Mouse (Mus musculus) midbrain, embryonic 14.5 days (tissue): ENCODE measurements around the gene Mrpl49. TPM values are rescaled to one million over a fixed set of nuclear protein-coding genes. Genes with fewer than 3 reads are reported as not detected.

Source experiments
- ATAC-seq: fragments of 200-750 bp; cut with Nextera tagmentation; 2 replicates; pipeline ENCODE4 v1.8.0; 2017; ENCODE audit warnings: moderate number of reproducible peaks, moderate library complexity; ENCODE audit not compliant: low FRiP score, low TSS enrichment
- DNase-seq: peaks from one replicate; pipeline ENCODE4 v3.0.0-alpha.2; 2015
- H3K27ac ChIP-seq: fragments of 300-500 bp; sonication (generic); replicated peaks from 2 replicates; pipeline ENCODE4 v1.5.1; 2014; ENCODE audit warnings: mild to moderate bottlenecking, low read depth, low read length, moderate library complexity
- H3K27me3 ChIP-seq: fragments of 300-500 bp; sonication (generic); 2 replicates; pipeline ENCODE4 v1.6.1; 2014; ENCODE audit warnings: low read length, control low read depth, mixed read lengths; ENCODE audit not compliant: control insufficient read depth, insufficient read depth
- H3K36me3 ChIP-seq: fragments of 300-500 bp; sonication (generic); 2 replicates; pipeline ENCODE4 v1.6.1; 2014; ENCODE audit warnings: low read length, control low read depth; ENCODE audit not compliant: control insufficient read depth, insufficient read depth
- H3K4me1 ChIP-seq: fragments of 300-500 bp; sonication (generic); 2 replicates; pipeline ENCODE4 v1.6.1; 2014; ENCODE audit warnings: mild to moderate bottlenecking, antibody characterized with exemption, low read length, control low read depth; ENCODE audit not compliant: control insufficient read depth, insufficient read depth
- H3K4me2 ChIP-seq: fragments of 300-500 bp; sonication (generic); 2 replicates; pipeline ENCODE4 v1.6.1; 2014; ENCODE audit warnings: mild to moderate bottlenecking, low read length, moderate library complexity
- H3K4me3 ChIP-seq: fragments of 300-500 bp; sonication (generic); replicated peaks from 2 replicates; pipeline ENCODE4 v1.5.1; 2014; ENCODE audit warnings: low read depth, low read length
- H3K9ac ChIP-seq: fragments of 300-500 bp; sonication (generic); replicated peaks from 2 replicates; pipeline ENCODE4 v1.6.1; 2014; ENCODE audit warnings: mild to moderate bottlenecking, low read length, moderate library complexity
- H3K9me3 ChIP-seq: fragments of 300-500 bp; sonication (generic); 2 replicates; pipeline ENCODE4 v1.6.1; 2016; ENCODE audit warnings: low read length, control low read depth, mixed read lengths; ENCODE audit not compliant: control insufficient read depth
- WGBS: fragments of 180-500 bp; shearing (Covaris S2); extraction: QIAGEN DNeasy Blood & Tissue Kit; methylation state at CpG from one replicate; pipeline ENCODE4 v1.1.7; 2014; 5-methylcytosine and 5-hydroxymethylcytosine counted together
- polyA plus RNA-seq: library from polyadenylated mRNA; unstranded; fragments of >200 nt; fragmentation: Nextera tagmentation; extraction: Ambion mirVana; gene quantifications from 2 replicates; pipeline ENCODE4 v1.2.1, GENCODE M21; 2014

Gene Mrpl49
- polyA plus RNA-seq, 1 experiment from 2014 or later, result 72.9 TPM

DNA sequence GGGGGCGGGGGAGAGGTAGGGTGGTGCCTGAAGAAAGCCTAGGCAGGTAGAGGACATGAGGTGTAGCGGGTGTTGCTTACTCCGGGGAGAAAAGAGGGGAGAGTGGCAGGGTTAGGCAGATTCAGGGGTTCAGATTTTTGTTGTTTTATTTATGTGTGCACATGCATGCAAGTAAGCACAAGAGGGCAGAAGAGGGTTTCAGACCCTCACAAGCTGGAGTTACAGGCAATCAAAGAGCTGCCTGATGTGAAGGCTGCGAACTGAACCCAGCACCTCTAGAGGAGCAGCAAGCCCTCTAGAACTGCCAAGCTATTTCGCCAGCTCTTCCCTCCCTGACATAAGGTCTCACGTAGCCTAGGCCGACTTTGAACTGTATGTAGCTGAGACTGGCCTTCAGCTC lies 41.1 kb downstream of the Mrpl49 start:
- H3K4me3 ChIP-seq, result no peak overlapping the region
- no peak overlapping the region for H3K4me2 ChIP-seq
- no peak for ATAC-seq
- H3K36me3 ChIP-seq, result no peaks in the 10 kb centered on the region
- H3K27me3 ChIP-seq, result peaks cover 7% of the 10 kb centered on the region; the same call in 1 of the 2 replicates
- H3K4me1 ChIP-seq, result no peaks in the 10 kb centered on the region
- H3K9ac ChIP-seq, result no peak overlapping the region
- no peak overlapping the region for H3K27ac ChIP-seq
- WGBS, result 41% methylated on average over 7 of the region's 7 CpGs
- H3K9me3 ChIP-seq, result no peaks in the 10 kb centered on the region
- peak; percentile 46 for DNase-seq

- H3K4me1 ChIP-seq, result no peaks in the 10 kb centered on the region
- no peaks in the 10 kb centered on the region for H3K36me3 ChIP-seq
- H3K4me3 ChIP-seq, result peak within 1 kb of the TSS; percentile 43
- 3% methylated on average over 40 of the region's 40 CpGs for WGBS
- H3K9ac ChIP-seq, result peak within 1 kb of the TSS; percentile 62
- peak within 1 kb of the TSS; percentile 81 for H3K4me2 ChIP-seq
- DNase-seq (peak; percentile 82), ATAC-seq (peak; percentile 68)
- H3K27ac ChIP-seq, result peak within 1 kb of the TSS; percentile 14; the same call in 1 of the 2 replicates
- no peaks in the 10 kb centered on the region for H3K9me3 ChIP-seq
- peaks cover 7% of the 10 kb centered on the region; the same call in 1 of the 2 replicates for H3K27me3 ChIP-seq
These were observed 41.9 kb downstream of the Mrpl49 start, which contains the start of gene Capn1 for GRCm38 (mm10) chr19:6015511-6016315. TSS of gene Capn1 (minus strand) at chr19:6015897.

DNA sequence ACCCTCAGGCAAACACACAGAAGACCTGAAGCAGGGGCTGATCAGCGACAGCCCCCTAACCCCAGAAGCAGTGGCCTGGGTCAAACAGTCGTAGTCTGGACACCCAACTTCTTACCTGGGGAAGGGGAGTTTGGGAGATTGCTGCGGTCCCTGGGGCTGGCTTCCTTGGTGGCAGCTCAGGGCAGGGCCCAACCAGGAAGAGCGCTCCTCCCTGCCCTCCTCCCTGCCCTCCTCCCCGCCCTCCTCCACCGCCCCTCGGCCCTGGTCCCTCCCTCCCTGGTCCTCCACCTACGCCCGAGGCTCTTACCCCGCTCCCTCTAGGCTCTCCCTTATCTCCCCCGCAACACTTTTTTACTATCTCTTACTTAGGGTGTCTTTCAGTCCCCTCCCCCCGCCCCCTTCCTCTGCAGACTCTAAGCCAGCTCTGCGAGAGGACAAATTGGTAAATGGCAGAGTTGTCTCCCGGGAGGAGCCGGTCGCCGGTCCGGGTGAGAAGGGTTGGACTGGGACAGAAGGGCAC lies 42.5 kb downstream of the Mrpl49 start:
- ATAC-seq (peak; percentile 57), DNase-seq (peak; percentile 46)
- no peaks in the 10 kb centered on the region for H3K9me3 ChIP-seq
- no peak overlapping the region for H3K27ac ChIP-seq
- peaks cover 7% of the 10 kb centered on the region; the same call in 1 of the 2 replicates for H3K27me3 ChIP-seq
- H3K4me2 ChIP-seq, result peak overlapping the region; percentile 81
- no peaks in the 10 kb centered on the region for H3K4me1 ChIP-seq
- peak overlapping the region; percentile 62 for H3K9ac ChIP-seq
- H3K36me3 ChIP-seq, result no peaks in the 10 kb centered on the region
- peak overlapping the region; percentile 43 for H3K4me3 ChIP-seq
- 2% methylated on average over 18 of the region's 18 CpGs for WGBS

- Histone ChIP-seq H3K9me3 (no peaks in the 10 kb centered on the region), H3K4me2 (no peak overlapping the region), H3K9ac (no peak overlapping the region), H3K4me1 (no peaks in the 10 kb centered on the region), H3K4me3 (no peak overlapping the region), H3K27me3 (peaks cover 7% of the 10 kb centered on the region; the same call in 1 of the 2 replicates), H3K36me3 (no peaks in the 10 kb centered on the region), H3K27ac (no peak overlapping the region)
- ATAC-seq (no peak), DNase-seq (no peak)
- WGBS, result 86% methylated on average over 10 of the region's 10 CpGs
These were observed 43.9 kb downstream of the Mrpl49 start for GRCm38 (mm10) chr19:6013691-6014090.

- no peak for DNase-seq
- ATAC-seq, result no peak
- Histone ChIP-seq H3K4me3 (no peak overlapping the region), H3K4me2 (no peak overlapping the region), H3K4me1 (no peaks in the 10 kb centered on the region), H3K9me3 (no peaks in the 10 kb centered on the region), H3K27me3 (no peaks in the 10 kb centered on the region; the same call in 1 of the 2 replicates), H3K27ac (no peak overlapping the region), H3K36me3 (no peaks in the 10 kb centered on the region), H3K9ac (no peak overlapping the region)
- WGBS, result 67% methylated on average over 8 of the region's 8 CpGs
These were observed 48.4 kb downstream of the Mrpl49 start for GRCm38 (mm10) chr19:6009137-6009536.

DNA sequence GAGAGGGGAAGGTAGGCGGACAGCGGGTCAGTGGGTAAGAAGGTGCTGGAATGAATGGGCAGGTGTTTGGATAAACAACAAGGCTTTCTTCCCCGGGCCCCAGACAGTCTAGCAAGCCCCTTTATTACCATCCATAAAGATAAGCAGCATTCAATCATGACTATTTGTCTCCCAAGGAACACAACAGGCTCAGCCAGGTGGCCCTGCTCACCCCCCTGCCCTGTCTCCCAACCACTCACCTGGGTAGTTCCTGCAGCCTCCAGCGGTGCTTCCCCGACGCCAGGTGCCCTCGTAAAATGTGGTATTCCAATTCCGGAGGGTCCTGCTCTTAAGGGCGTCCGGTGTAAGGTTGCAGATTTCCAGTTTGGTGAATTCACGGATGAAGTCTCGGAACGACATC lies 50.6 kb downstream of the Mrpl49 start:
- ATAC-seq (no peak), DNase-seq (no peak)
- Histone ChIP-seq H3K27ac (no peak overlapping the region), H3K36me3 (no peaks in the 10 kb centered on the region), H3K4me2 (no peak overlapping the region), H3K9ac (no peak overlapping the region), H3K9me3 (no peaks in the 10 kb centered on the region), H3K27me3 (no peaks in the 10 kb centered on the region), H3K4me3 (no peak overlapping the region), H3K4me1 (no peaks in the 10 kb centered on the region)
- WGBS, result 94% methylated on average over 13 of the region's 13 CpGs

- Histone ChIP-seq H3K36me3 (no peaks in the 10 kb centered on the region), H3K4me3 (no peak overlapping the region), H3K27ac (no peak overlapping the region), H3K9me3 (no peaks in the 10 kb centered on the region), H3K27me3 (no peaks in the 10 kb centered on the region), H3K4me1 (no peaks in the 10 kb centered on the region), H3K9ac (no peak overlapping the region), H3K4me2 (no peak overlapping the region)
- DNase-seq, result no peak
- WGBS, result 62% methylated on average over 11 of the region's 11 CpGs
- ATAC-seq, result no peak
These were observed 52.0 kb downstream of the Mrpl49 start for GRCm38 (mm10) chr19:6005541-6005940.
